Mouse (Mus musculus) E14TG2a.4 (cell line): ENCODE data around the gene Zfp383.

Source experiments
- CTCF ChIP-seq: conservative IDR thresholded peaks from 2 replicates; pipeline ENCODE4 v1.5.1; 2014; ENCODE audit warnings: low read length
- NANOG ChIP-seq: IDR thresholded peaks from 2 replicates; pipeline ENCODE4 v1.6.1; 2014; ENCODE audit warnings: borderline replicate concordance, low read length, mixed read lengths

DNA sequence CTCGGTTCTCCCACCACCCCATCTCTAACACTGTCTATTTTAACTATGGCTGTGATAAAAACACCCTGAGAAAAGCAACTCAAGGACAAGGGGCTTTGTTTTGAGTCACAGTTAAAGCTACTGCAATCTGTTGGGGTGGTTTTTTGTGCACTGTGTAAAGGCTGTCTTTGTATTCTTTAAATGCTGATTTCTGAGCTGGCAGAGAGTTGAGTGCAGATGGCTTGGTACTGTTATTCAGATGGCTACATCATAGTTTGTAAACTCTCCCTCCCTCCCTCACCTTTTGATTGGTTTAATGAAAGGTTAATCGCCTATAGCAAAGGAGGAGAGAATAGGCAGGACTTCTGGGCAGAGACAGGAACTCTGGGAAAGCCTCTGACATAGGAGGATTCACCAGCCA is 36.2 kb downstream of the Zfp383 start:
- no peak for TF ChIP-seq CTCF
- peak; percentile 90 for TF ChIP-seq NANOG
